Mouse (Mus musculus): Measurements from ENCODE around the gene Prkar1b. TPM values are rescaled to one million over a fixed set of nuclear protein-coding genes. Genes with fewer than 3 reads are reported as not detected.

The Prkar1b gene
- polyA plus RNA-seq, 1 experiment: 6.6 TPM

- 84% methylated on average over 5 of the region's 5 CpGs for WGBS
- H3K4me1 ChIP-seq (ENCODE audit: control insufficient read depth, insufficient read depth, low read length): no peaks in the 10 kb centered on the region
- TF ChIP-seq CTCF (IDR thresholded peaks at IDR 0.05; ENCODE audit: control insufficient read depth, insufficient read depth, low read length): no peak
- no peak for TF ChIP-seq POLR2A (IDR thresholded peaks at IDR 0.05; ENCODE audit: borderline replicate concordance, control insufficient read depth, low read depth, low read length)
- no peak overlapping the region for H3K4me3 ChIP-seq (replicated peaks; ENCODE audit: control insufficient read depth, low read depth, low read length)
- no peak overlapping the region for H3K27ac ChIP-seq (ENCODE audit: control insufficient read depth, insufficient read depth, low read depth, low read length, poor library complexity)
Observed at GRCm38 (mm10) chr5:139141326-139141725, 8.5 kb downstream of the Prkar1b start.

DNA sequence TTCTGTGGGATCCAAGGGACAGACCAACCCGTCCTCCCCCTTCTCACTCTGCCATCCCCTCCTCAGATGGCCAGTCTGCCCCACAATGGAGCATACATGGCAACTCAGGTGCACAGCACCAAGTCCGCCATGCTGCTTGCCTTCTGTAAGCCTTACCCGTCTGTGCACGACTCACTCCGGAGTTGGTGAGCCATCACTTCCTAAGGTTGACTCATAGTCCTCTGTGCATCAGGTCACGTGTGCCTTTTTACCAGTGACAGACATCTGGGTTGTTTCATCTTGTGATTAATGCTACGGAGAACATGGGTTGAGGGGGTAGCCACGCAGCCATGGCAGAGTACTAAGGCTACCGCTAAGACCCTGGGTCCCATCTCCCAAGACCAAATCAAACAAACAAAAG, 9.2 kb downstream of the Prkar1b start:
- no peak for TF ChIP-seq POLR2A (IDR thresholded peaks at IDR 0.05; ENCODE audit: borderline replicate concordance, control insufficient read depth, low read depth, low read length)
- no peak for TF ChIP-seq CTCF (IDR thresholded peaks at IDR 0.05; ENCODE audit: control insufficient read depth, insufficient read depth, low read length)
- no peak overlapping the region for H3K27ac ChIP-seq (ENCODE audit: control insufficient read depth, insufficient read depth, low read depth, low read length, poor library complexity)
- H3K4me1 ChIP-seq (ENCODE audit: control insufficient read depth, insufficient read depth, low read length): no peaks in the 10 kb centered on the region
- no peak overlapping the region for H3K4me3 ChIP-seq (replicated peaks; ENCODE audit: control insufficient read depth, low read depth, low read length)
- WGBS: 79% methylated on average over 9 of the region's 9 CpGs

- H3K4me3 ChIP-seq (replicated peaks; ENCODE audit: control insufficient read depth, low read depth, low read length): no peak overlapping the region
- no peak for TF ChIP-seq POLR2A (IDR thresholded peaks at IDR 0.05; ENCODE audit: borderline replicate concordance, control insufficient read depth, low read depth, low read length)
- H3K4me1 ChIP-seq (ENCODE audit: control insufficient read depth, insufficient read depth, low read length): no peaks in the 10 kb centered on the region
- H3K27ac ChIP-seq (ENCODE audit: control insufficient read depth, insufficient read depth, low read depth, low read length, poor library complexity): no peak overlapping the region
- WGBS: 77% methylated on average over 8 of the region's 8 CpGs
Observed at GRCm38 (mm10) chr5:139138926-139139472, 10.8 kb downstream of the Prkar1b start.

- Histone ChIP-seq H3K27ac (ENCODE audit: control insufficient read depth, insufficient read depth, low read depth, low read length, poor library complexity) (no peak overlapping the region), H3K4me3 (replicated peaks; ENCODE audit: control insufficient read depth, low read depth, low read length) (no peak overlapping the region), H3K4me1 (ENCODE audit: control insufficient read depth, insufficient read depth, low read length) (no peaks in the 10 kb centered on the region)
- WGBS: 55% methylated on average over 12 of the region's 12 CpGs
- TF ChIP-seq POLR2A (IDR thresholded peaks at IDR 0.05; ENCODE audit: borderline replicate concordance, control insufficient read depth, low read depth, low read length) (no peak), CTCF (IDR thresholded peaks at IDR 0.05; ENCODE audit: control insufficient read depth, insufficient read depth, low read length) (no peak)
Observed at GRCm38 (mm10) chr5:139138261-139138925, 11.4 kb downstream of the Prkar1b start.

DNA sequence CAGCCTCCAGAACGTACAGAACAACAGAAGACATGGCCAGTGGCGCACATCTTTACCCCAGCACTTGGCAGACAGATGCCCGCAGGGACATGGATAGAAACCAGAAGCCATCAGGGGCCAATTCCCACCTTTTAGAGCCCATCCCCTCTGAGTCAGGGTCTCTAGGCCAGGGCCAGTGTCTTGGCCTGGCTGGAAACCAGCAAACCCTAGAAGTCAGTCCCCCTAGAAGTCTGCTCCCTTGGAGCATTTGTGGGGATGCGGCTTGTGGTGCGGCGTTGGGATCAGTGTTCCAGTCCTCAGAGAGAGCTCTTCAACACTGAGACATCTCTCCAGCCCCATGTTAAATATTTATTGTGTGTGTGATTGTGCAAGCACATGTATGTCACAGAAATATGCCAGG, 12.6 kb downstream of the Prkar1b start:
- Histone ChIP-seq H3K4me3 (replicated peaks; ENCODE audit: control insufficient read depth, low read depth, low read length) (no peak overlapping the region), H3K4me1 (ENCODE audit: control insufficient read depth, insufficient read depth, low read length) (no peaks in the 10 kb centered on the region), H3K27ac (ENCODE audit: control insufficient read depth, insufficient read depth, low read depth, low read length, poor library complexity) (no peak overlapping the region)
- TF ChIP-seq CTCF (IDR thresholded peaks at IDR 0.05; ENCODE audit: control insufficient read depth, insufficient read depth, low read length) (no peak), POLR2A (IDR thresholded peaks at IDR 0.05; ENCODE audit: borderline replicate concordance, control insufficient read depth, low read depth, low read length) (no peak)
- 89% methylated on average over 6 of the region's 6 CpGs for whole genome bisulfite sequencing

DNA sequence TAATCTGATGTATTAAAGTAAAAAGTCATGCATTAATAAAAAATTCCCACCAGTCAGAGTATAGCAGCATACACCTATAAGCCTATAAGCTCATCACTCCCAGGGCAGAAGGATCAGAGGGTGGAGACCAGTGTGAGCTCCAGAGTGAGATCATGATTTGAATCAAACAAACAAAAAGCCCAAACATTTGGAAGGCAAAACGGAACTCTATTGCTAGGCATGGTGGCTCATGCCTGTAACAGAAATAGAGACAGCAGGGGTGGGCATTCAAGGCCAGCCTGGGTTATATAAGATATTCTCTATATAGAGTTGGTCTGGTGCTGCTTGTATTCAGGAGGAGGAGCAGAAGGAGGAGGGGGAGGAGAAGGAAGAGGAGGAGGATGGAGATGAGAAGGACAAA, 13.5 kb downstream of the Prkar1b start:
- Histone ChIP-seq H3K4me3 (replicated peaks; ENCODE audit: control insufficient read depth, low read depth, low read length) (no peak overlapping the region), H3K27ac (ENCODE audit: control insufficient read depth, insufficient read depth, low read depth, low read length, poor library complexity) (no peak overlapping the region), H3K4me1 (ENCODE audit: control insufficient read depth, insufficient read depth, low read length) (no peaks in the 10 kb centered on the region)
- 67% methylated on average over 1 of the region's 1 CpGs for WGBS
- no peak for TF ChIP-seq CTCF (IDR thresholded peaks at IDR 0.05; ENCODE audit: control insufficient read depth, insufficient read depth, low read length)
- TF ChIP-seq POLR2A (IDR thresholded peaks at IDR 0.05; ENCODE audit: borderline replicate concordance, control insufficient read depth, low read depth, low read length): no peak

GRCm38 (mm10) chr5:139134501-139134900, 15.3 kb downstream of the Prkar1b start:
- WGBS: 54% methylated on average over 8 of the region's 8 CpGs
- no peaks in the 10 kb centered on the region for H3K4me1 ChIP-seq (ENCODE audit: control insufficient read depth, insufficient read depth, low read length)
- H3K27ac ChIP-seq (ENCODE audit: control insufficient read depth, insufficient read depth, low read depth, low read length, poor library complexity): no peak overlapping the region
- TF ChIP-seq POLR2A (IDR thresholded peaks at IDR 0.05; ENCODE audit: borderline replicate concordance, control insufficient read depth, low read depth, low read length) (no peak), CTCF (IDR thresholded peaks at IDR 0.05; ENCODE audit: control insufficient read depth, insufficient read depth, low read length) (no peak)
- H3K4me3 ChIP-seq (replicated peaks; ENCODE audit: control insufficient read depth, low read depth, low read length): no peak overlapping the region

GRCm38 (mm10) chr5:139130351-139130750, 19.4 kb downstream of the Prkar1b start:
- Histone ChIP-seq H3K27ac (ENCODE audit: control insufficient read depth, insufficient read depth, low read depth, low read length, poor library complexity) (no peak overlapping the region), H3K4me3 (replicated peaks; ENCODE audit: control insufficient read depth, low read depth, low read length) (no peak overlapping the region), H3K4me1 (ENCODE audit: control insufficient read depth, insufficient read depth, low read length) (no peaks in the 10 kb centered on the region)
- 81% methylated on average over 5 of the region's 5 CpGs for WGBS
- TF ChIP-seq POLR2A (IDR thresholded peaks at IDR 0.05; ENCODE audit: borderline replicate concordance, control insufficient read depth, low read depth, low read length) (no peak), CTCF (IDR thresholded peaks at IDR 0.05; ENCODE audit: control insufficient read depth, insufficient read depth, low read length) (no peak)

All from bone marrow, adult 2 months (tissue).